Mouse (Mus musculus): ENCODE measurements at regions not wholly inside any gene's neighbourhood (a gene's known extent, or its start where the extent isn't known, plus 50 kb on each side); places are given as distances from the start of the nearest gene placed in this dataset.

DNA sequence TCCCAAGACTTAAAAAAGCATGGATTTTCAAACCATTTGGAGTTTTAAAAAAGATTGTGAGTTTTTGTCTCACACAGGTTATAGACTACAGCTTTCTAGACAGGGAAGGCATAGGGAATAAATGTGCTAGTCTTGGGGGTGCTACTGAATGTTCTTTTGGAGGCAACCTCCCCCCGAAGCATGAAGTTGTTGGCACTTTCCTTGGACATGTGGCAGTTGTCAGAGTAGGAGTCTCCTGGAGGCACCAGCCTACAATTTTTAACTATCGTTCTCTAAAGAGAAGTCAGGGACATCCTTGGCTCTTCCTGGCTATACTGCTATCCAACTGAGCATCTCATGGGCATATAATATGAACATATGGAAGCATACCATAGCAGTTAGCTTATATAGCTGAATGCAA is 112.7 kb upstream of the Asb5 start:
- ATAC-seq (ENCODE audit: extremely low read depth, insufficient number of reproducible peaks, low FRiP score, poor library complexity, severe bottlenecking) (no peak), DNase-seq (ENCODE audit: low spot score) (no peak)
- Histone ChIP-seq H3K4me3 (ENCODE audit: low read depth, low read length) (no peak overlapping the region), H3K36me3 (replicated peaks) (no peaks in the 10 kb centered on the region), H3K4me1 (ENCODE audit: insufficient read depth, low read depth, low read length) (no peaks in the 10 kb centered on the region), H3K27me3 (ENCODE audit: insufficient read depth, low read length) (no peaks in the 10 kb centered on the region), H3K9me3 (replicated peaks) (no peaks in the 10 kb centered on the region)
- TF ChIP-seq CTCF (IDR thresholded peaks at IDR 0.05; ENCODE audit: low read depth, low read length) (no peak), POLR2AphosphoS5 (IDR thresholded peaks at IDR 0.05; ENCODE audit: insufficient replicate concordance, low read depth, low read length) (no peak), TAL1 (conservative IDR thresholded peaks at IDR 0.05; ENCODE audit: low read depth, low read length) (no peak), GATA1 (IDR thresholded peaks at IDR 0.05; ENCODE audit: borderline replicate concordance, low read length) (no peak), GATA2 (IDR thresholded peaks at IDR 0.05; ENCODE audit: borderline replicate concordance, low read depth, low read length) (no peak)

DNA sequence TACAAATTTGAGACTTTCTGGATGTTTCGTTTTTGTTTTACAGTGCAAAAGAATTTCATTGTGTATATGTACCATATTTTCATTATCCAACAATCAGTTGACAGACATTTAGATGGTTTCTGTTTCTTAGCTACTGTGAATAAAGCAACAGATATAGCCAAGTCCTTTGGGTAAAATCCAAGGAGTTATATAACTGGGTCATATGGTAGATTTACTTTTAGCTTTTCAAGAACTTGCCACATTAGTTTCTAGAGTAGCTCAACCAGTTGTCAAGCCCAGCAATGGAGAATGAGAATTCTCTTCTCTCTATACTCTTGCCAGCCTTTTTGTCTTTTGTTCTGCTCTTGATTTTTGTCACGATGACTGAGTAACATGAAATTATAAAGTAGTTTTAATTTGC is 111.3 kb upstream of the Asb5 start:
- H3K27me3 ChIP-seq (ENCODE audit: insufficient read depth, low read length): no peaks in the 10 kb centered on the region
- DNase-seq (ENCODE audit: low spot score): no peak
- no peaks in the 10 kb centered on the region for H3K4me1 ChIP-seq (ENCODE audit: insufficient read depth, low read depth, low read length)
- no peak for ATAC-seq (ENCODE audit: extremely low read depth, insufficient number of reproducible peaks, low FRiP score, poor library complexity, severe bottlenecking)
- TF ChIP-seq POLR2AphosphoS5 (IDR thresholded peaks at IDR 0.05; ENCODE audit: insufficient replicate concordance, low read depth, low read length) (no peak), TAL1 (conservative IDR thresholded peaks at IDR 0.05; ENCODE audit: low read depth, low read length) (no peak), GATA1 (IDR thresholded peaks at IDR 0.05; ENCODE audit: borderline replicate concordance, low read length) (no peak), CTCF (IDR thresholded peaks at IDR 0.05; ENCODE audit: low read depth, low read length) (no peak), GATA2 (IDR thresholded peaks at IDR 0.05; ENCODE audit: borderline replicate concordance, low read depth, low read length) (no peak)
- H3K4me3 ChIP-seq (ENCODE audit: low read depth, low read length): no peak overlapping the region
- no peaks in the 10 kb centered on the region for H3K9me3 ChIP-seq (replicated peaks)
- no peaks in the 10 kb centered on the region for H3K36me3 ChIP-seq (replicated peaks)

DNA sequence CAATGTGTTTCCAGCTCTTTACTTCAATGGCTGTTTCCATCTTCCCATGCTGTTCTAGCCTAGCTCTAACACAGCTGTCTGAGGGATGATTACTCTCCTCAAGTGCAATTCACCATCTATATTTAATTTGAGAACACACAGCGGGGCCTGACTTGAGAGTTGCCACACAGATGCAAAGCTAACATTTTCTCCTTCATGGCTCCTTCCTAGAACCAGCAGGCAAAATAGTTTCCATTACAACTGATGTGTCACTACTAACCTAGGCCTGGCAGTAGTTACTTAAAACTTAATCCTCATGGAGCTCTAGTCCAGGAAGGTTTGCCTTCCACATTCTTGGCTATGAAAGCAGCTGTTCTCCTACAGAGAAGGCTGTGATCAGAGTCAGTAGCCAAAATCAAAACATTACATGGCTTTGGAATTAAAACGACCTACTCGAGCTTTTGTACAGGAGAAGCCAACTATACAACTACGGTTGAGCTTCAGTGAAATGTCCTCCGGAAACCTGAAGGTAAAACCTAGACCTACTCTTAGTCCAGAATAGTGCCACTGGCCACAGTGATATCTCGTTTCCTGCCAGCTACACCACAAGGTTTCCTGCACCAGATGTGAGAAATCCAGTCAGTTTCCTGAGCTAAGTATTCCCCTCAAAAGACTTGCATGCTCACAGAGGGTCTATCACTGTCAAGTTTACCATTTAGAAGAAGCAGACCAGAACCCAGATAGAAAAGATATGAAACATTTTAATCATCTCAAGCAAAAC is 108.9 kb upstream of the Asb5 start:
- Histone ChIP-seq H3K4me1 (ENCODE audit: insufficient read depth, low read depth, low read length) (no peaks in the 10 kb centered on the region), H3K27me3 (ENCODE audit: insufficient read depth, low read length) (no peaks in the 10 kb centered on the region), H3K9me3 (replicated peaks) (no peaks in the 10 kb centered on the region), H3K36me3 (replicated peaks) (no peaks in the 10 kb centered on the region), H3K4me3 (ENCODE audit: low read depth, low read length) (no peak overlapping the region)
- ATAC-seq (ENCODE audit: extremely low read depth, insufficient number of reproducible peaks, low FRiP score, poor library complexity, severe bottlenecking): no peak
- TF ChIP-seq GATA2 (IDR thresholded peaks at IDR 0.05; ENCODE audit: borderline replicate concordance, low read depth, low read length): no peak
- no peak for TF ChIP-seq POLR2AphosphoS5 (IDR thresholded peaks at IDR 0.05; ENCODE audit: insufficient replicate concordance, low read depth, low read length)
- TF ChIP-seq TAL1 (conservative IDR thresholded peaks at IDR 0.05; ENCODE audit: low read depth, low read length): no peak
- no peak for TF ChIP-seq CTCF (IDR thresholded peaks at IDR 0.05; ENCODE audit: low read depth, low read length)
- no peak for TF ChIP-seq GATA1 (IDR thresholded peaks at IDR 0.05; ENCODE audit: borderline replicate concordance, low read length)
- no peak for DNase-seq (ENCODE audit: low spot score)

DNA sequence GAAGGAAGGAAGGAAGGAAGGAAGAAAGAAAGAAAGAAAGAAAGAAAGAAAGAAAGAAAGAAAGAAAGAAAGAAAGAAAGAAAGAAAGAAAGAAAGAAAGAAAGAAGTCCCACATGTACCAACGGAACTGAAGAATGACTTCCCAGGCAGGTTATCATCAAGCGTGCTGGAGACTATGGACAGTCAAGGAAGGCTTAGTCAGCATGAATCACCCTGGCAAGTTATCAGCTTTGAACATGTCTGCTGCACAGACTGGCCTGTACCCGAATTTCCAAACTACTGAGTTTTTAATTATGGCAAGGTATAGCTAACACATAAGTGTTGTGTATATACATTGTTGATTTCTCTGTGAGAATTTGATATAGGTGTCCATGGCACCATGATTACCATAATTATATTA is 104.3 kb upstream of the Asb5 start:
- no peaks in the 10 kb centered on the region for H3K9me3 ChIP-seq (replicated peaks)
- DNase-seq (ENCODE audit: low spot score) (no peak), ATAC-seq (ENCODE audit: extremely low read depth, insufficient number of reproducible peaks, low FRiP score, poor library complexity, severe bottlenecking) (no peak)
- TF ChIP-seq CTCF (IDR thresholded peaks at IDR 0.05; ENCODE audit: low read depth, low read length) (no peak), TAL1 (conservative IDR thresholded peaks at IDR 0.05; ENCODE audit: low read depth, low read length) (no peak), POLR2AphosphoS5 (IDR thresholded peaks at IDR 0.05; ENCODE audit: insufficient replicate concordance, low read depth, low read length) (no peak), GATA1 (IDR thresholded peaks at IDR 0.05; ENCODE audit: borderline replicate concordance, low read length) (no peak), GATA2 (IDR thresholded peaks at IDR 0.05; ENCODE audit: borderline replicate concordance, low read depth, low read length) (no peak)
- H3K27me3 ChIP-seq (ENCODE audit: insufficient read depth, low read length): no peaks in the 10 kb centered on the region
- H3K4me3 ChIP-seq (ENCODE audit: low read depth, low read length): no peak overlapping the region
- no peaks in the 10 kb centered on the region for H3K4me1 ChIP-seq (ENCODE audit: insufficient read depth, low read depth, low read length)
- no peaks in the 10 kb centered on the region for H3K36me3 ChIP-seq (replicated peaks)

DNA sequence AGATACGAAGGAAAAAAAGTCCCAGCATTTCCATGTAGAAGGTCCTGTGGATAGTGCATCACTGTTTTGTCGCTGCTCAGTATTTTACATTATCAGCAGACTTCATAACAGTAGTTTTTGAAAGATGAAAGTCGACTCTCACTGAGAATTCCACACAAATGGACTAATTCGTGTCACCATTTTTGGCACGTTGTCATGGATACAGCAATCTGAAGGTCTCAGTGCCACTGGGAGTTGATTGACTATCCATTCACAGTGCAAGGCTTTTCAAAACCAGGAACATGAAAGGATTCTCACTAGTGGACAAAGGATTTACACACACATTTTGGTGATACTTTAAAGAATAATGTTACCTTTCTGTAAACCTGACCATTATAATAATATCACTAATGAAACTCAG is 93.7 kb upstream of the Asb5 start:
- H3K27me3 ChIP-seq (ENCODE audit: insufficient read depth, low read length): no peaks in the 10 kb centered on the region
- no peak overlapping the region for H3K4me3 ChIP-seq (ENCODE audit: low read depth, low read length)
- TF ChIP-seq TAL1 (conservative IDR thresholded peaks at IDR 0.05; ENCODE audit: low read depth, low read length) (no peak), POLR2AphosphoS5 (IDR thresholded peaks at IDR 0.05; ENCODE audit: insufficient replicate concordance, low read depth, low read length) (no peak)
- H3K4me1 ChIP-seq (ENCODE audit: insufficient read depth, low read depth, low read length): no peaks in the 10 kb centered on the region
- DNase-seq (ENCODE audit: low spot score): no peak
- no peaks in the 10 kb centered on the region for H3K36me3 ChIP-seq (replicated peaks)
- no peak for ATAC-seq (ENCODE audit: extremely low read depth, insufficient number of reproducible peaks, low FRiP score, poor library complexity, severe bottlenecking)
- no peaks in the 10 kb centered on the region for H3K9me3 ChIP-seq (replicated peaks)

DNA sequence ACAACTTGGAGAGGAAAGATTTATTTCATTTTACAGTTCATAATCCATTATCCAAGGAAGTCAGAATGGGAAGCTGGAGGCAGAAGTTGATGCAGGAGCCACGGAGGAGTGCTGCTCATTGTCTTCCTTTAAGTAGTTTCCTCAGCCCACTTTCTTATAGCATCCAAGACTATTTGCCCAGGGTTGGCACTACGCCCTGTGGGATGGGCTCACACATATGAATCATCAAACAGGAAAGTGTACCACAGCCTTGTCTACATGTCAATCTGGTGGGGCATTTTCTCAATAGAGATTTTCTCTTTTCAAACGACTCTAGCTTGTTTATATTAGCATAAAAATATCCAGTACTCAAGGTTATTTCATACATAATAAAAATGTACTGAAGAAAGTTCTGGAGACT is 88.2 kb upstream of the Asb5 start:
- DNase-seq (ENCODE audit: low spot score): no peak
- TF ChIP-seq TAL1 (conservative IDR thresholded peaks at IDR 0.05; ENCODE audit: low read depth, low read length) (no peak), GATA1 (IDR thresholded peaks at IDR 0.05; ENCODE audit: borderline replicate concordance, low read length) (no peak), POLR2AphosphoS5 (IDR thresholded peaks at IDR 0.05; ENCODE audit: insufficient replicate concordance, low read depth, low read length) (no peak), CTCF (IDR thresholded peaks at IDR 0.05; ENCODE audit: low read depth, low read length) (no peak), GATA2 (IDR thresholded peaks at IDR 0.05; ENCODE audit: borderline replicate concordance, low read depth, low read length) (no peak)
- no peaks in the 10 kb centered on the region for H3K4me1 ChIP-seq (ENCODE audit: insufficient read depth, low read depth, low read length)
- no peak for ATAC-seq (ENCODE audit: extremely low read depth, insufficient number of reproducible peaks, low FRiP score, poor library complexity, severe bottlenecking)
- H3K27me3 ChIP-seq (ENCODE audit: insufficient read depth, low read length): no peaks in the 10 kb centered on the region
- no peaks in the 10 kb centered on the region for H3K9me3 ChIP-seq (replicated peaks)
- no peaks in the 10 kb centered on the region for H3K36me3 ChIP-seq (replicated peaks)
- H3K4me3 ChIP-seq (ENCODE audit: low read depth, low read length): no peak overlapping the region
